Mouse (Mus musculus): Measurements from ENCODE around the gene Gnai1. TPM values are rescaled to one million over a fixed set of nuclear protein-coding genes. Genes with fewer than 3 reads are reported as not detected.
"Not testable (repeated sequence)": the region's sequence is repeated elsewhere in the genome, so short reads cannot be mapped to it uniquely, and the experiment has no call there.

Gene Gnai1
- not detected for polyA plus RNA-seq (2017; shearing (Covaris generic))

DNA sequence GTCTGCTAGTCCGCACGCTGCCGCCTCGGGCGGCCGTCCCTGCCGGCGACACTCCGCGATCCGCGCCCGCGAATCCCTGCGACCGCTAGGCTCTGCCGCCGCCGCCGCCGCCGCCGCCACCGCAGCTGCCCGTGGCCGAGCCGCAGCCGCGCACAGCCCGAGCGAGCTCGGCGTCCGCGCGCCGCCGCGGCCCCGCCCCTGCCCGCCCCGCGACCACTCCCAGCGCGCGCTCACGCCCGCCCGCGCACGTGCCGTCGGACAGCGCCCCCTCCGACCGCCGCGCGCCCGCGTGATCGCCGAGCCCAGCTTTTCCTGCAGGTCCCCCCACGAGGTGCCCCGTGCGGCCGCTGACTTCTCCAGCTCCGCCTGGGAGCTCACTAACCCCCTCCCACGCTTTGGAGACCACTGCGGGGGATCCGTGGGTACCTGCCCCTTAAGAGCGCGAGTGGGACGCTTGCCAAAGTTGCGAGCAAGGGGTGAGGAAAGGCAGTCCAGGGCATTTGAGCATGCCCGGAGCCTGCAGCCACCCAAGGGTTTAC, at the start of gene Gnai1:
Gene Gnai1, minus strand, starts transcription at position 75 of the 539 bp plus-strand sequence.
- ATAC-seq = no peak

- ATAC-seq = no peak
These were observed 7.7 kb upstream of the Gnai1 start for GRCm38 (mm10) chr5:18367864-18368263.

GRCm38 (mm10) chr5:18365460-18365859, 5.3 kb upstream of the Gnai1 start:
- ATAC-seq = no peak

- no peak for ATAC-seq
These were observed 801 bp upstream of the Gnai1 start for GRCm38 (mm10) chr5:18360956-18361355.

DNA sequence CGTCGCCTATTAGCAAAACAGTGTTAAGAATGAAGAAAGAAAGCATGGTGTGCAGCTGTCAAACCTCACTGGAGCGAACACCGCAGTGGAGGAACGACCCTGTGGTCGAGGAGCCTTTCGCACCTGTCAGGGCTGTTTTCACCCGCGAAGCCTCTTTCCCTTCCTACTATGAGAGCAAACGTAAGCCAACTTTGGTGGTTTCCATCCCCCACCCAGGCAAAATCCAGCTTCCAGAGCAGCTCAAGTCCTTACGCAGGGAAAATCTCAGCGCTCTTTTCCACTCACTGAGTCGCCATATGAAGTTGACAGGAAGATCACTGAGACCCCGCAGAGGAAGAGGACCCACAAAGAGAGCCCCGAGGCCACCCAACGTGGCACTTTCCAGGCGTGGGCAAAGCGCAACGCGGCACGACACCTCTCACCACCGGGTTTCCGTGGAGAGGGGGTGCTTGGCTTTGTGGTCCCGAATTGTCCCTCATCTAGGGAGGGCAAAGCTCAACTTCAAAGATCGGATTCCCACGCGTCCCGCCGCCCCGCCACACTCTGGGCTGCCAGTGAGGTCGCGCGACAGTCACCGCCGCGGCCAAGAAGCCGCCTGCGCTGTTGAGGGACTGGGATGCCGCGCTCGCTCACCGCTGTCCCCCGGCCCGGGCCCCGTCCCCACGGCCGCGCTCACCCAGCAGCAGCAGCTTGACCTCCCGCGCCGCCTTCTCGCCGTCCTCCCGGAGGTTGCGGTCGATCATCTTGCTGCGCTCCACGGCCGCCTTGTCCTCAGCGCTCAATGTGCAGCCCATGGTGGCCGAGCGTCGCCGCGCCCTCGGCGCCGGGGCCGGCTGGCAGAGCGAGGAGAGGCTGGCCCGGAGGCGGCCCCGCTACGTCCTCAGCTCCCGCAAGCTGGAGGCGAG, 527 bp downstream of the Gnai1 start:
- no peak for ATAC-seq

DNA sequence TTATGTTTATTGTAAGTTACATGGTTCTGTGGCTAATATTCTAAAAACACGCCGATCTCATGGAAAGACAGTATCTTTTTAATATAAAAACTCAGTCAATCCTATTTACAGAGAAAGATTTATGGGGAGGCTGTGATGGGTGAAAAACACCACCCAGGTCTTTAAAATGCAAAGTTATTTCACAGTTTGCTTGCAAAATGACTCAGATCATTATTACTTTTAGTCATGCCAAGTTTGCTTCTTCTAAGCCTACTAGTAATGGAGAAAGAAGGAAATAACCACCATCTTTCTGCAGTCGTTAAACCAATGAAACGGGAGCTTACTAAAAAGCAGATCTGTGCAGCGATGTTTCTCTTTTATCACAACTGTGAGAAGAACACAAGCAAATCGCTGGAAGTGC, 1.4 kb downstream of the Gnai1 start:
- no peak for ATAC-seq

DNA sequence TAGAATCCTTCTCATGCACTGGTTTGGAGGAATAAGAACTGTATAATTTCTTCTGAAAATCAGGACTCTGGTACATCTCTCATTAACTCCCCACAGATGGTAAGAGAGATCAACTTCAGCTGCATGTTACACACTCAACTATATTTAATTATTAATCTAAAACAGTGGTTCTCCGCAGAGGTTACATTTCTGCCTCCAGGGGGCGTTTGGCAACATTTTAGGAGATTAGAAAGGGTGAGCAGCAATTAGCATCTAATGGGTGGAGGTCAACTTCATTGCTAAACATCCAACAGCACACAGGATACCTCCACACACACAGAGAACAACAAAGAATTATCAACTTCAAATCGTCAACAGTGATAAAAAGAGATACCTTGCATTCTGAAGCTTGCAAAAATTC, 2.0 kb downstream of the Gnai1 start:
- ATAC-seq = no peak

- ATAC-seq = no peak
These were observed 12.9 kb downstream of the Gnai1 start for GRCm38 (mm10) chr5:18347297-18347696.

DNA sequence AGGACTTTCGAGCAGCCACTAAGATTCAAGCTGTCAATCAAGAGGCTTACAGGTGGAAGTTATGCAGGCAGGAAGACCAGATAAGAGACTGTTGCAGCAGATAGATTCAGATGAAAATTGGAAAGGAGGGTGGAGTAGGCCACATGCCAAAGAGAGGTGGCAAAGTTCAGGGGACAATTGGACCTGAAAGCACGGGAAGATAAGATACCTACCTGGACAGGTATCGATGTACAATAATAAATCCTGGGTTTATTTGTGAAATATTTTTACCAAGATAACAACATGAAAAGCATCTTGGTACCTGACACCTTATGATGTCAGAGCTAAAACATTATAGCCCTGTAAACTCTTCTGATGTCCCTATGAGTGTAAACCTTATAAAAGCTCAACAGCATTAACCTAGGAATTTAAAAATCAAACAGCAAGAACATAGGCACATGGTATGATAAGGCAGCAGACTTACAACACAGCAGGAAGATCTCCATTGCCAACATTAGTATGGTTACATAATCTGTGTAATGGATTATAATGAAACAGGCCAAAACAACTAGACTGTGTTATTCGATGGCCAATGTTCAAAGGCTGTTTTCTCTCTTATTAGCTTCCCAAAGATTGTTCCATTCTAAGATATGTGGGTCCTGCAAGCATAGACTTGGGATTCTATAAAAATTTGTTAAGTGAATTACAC, 16.6 kb downstream of the Gnai1 start:
- no peak for ATAC-seq

DNA sequence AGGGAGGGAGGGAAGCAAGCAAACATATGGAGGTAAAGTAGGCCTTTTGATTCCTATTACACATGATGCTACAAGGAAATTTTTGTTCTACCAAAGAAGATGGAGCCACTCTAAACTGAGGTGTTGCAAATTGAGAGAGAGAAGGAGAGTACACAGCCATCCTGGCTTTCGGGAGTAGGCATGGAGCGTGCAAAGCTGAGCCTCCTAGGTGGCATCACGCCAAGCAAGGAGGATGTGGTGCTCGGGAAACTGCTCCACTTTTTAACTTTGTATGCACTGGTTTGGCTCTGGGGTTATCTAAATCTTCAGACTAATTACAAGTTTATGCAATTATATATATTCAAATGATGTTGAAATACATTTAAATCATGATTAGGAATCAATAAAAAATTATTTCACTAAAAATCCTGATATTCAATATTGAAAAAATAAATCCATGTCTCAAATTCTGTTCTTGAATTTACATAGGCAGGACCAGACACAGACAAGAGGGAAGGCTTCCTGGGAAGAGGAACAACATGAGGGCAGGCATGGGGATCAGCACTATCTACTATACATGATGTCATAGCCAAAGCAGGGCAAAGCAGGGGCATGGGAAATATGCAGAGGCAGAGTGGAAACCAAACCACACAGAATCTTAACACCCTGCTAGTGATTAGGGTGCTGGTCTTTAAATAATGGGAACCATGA, 17.2 kb downstream of the Gnai1 start:
- ATAC-seq = no peak

GRCm38 (mm10) chr5:18341876-18342275, 18.3 kb downstream of the Gnai1 start:
- not testable (repeated sequence) for ATAC-seq

DNA sequence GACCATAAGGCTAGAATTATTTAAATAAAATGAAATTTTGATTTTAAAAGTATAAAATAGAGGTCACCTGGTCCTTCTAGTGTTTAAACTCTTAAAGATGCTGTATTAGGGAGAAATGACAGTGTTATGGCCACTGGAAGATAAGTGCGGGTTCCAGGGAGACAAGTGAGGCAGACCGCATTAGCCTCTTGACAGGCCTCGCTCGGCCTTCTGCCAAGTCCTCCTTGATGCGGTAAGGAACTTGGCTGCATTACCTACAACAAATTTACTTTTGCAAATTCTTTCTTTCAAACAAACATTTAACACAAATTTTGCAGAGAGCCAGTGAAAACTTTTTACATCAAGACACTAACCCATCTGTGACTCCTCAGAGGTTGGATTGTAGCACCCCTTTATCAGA, 27.9 kb downstream of the Gnai1 start:
- no peak for ATAC-seq

DNA sequence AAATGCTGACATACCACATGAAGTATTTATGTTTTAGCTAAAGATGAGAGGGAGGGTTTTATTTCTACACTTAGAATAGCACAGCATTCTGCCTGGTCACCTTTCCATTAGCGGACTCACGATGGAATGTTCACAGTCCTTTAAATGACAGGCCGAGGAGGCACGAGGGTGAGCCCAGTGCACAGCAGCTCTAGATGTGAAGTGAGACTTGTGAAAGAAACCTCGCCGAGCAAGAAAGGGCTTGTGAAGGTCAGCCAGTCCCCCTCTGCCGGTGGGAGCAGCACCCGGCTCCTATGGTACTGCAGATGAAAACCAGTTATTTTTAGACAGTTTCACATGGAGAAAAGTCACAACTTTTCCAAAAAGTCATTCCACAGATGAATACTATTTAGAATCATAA, 29.4 kb downstream of the Gnai1 start:
- ATAC-seq = no peak

GRCm38 (mm10) chr5:18326159-18326558, 34.0 kb downstream of the Gnai1 start:
- ATAC-seq = no peak

GRCm38 (mm10) chr5:18323534-18323933, 36.6 kb downstream of the Gnai1 start:
- no peak for ATAC-seq

GRCm38 (mm10) chr5:18321661-18322060, 38.5 kb downstream of the Gnai1 start:
- ATAC-seq = no peak

DNA sequence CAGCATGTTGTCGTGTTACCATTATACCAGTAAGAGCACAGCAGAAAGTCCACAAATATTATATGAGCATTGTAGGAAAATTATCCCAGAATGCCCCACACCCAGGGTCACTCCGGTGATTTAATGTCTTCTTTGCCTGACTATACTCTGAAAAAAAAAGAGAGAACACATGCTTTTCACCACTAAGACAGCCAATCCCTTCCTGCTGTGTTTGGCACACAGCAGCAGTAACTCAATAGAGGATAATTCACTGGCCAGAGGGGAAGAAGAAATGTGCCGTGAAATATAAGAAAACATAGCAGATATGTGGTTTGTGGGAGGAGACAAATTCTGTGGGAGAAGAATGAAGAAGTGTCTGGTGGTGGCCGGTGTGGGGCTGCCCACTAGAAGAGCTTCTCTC, 41.3 kb downstream of the Gnai1 start:
- no peak for ATAC-seq

DNA sequence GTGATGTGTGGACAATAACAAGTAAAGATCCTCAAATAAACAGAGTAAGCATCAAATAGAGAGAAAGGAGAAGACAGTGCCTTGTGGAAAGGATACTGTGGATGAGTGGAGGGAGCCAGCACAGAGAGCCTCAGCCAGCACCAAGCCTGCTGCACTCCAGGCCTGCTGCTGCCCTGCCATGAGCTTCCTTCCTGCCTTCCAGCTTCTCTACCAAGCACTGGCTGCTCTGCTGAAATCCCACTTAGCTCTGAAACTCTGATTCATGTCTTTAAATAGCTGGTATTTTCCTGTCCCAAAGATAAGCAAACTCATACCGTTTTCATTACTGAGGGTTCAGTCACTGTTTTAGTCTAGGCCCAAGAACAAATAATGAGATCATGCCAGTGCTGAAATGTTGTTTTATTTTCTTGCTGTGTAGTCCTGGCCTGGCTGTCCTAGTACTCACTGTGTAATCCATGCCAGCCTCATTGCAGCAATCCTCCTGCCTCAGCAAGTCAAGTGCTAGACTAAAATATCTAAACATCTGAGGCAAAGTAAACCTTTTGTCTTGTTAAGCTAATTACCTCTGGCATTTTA, 52.8 kb downstream of the Gnai1 start:
- no peak for ATAC-seq

- ATAC-seq = no peak
These were observed 63.6 kb downstream of the Gnai1 start for GRCm38 (mm10) chr5:18296584-18296983.

GRCm38 (mm10) chr5:18292744-18293143, 67.4 kb downstream of the Gnai1 start:
- no peak for ATAC-seq

DNA sequence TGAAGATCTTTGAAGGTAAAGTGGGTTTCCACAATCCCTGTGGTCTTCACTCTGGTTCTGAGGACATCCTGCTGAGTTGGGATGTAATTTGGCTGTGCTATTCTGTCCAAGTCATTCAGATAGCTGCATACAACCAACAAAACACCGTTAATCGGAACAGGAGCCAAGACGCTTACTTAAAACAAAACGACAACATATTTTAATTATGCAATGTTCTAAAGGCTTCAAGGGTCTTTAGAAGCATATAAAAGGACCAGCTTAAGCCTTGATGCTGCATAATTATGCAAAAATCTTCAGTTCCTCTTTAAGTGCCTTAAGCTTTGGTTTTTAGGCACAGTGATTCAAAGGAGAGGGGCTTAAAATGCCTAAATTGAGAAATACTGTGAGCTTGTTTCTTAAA, 70.6 kb downstream of the Gnai1 start:
- ATAC-seq = no peak

DNA sequence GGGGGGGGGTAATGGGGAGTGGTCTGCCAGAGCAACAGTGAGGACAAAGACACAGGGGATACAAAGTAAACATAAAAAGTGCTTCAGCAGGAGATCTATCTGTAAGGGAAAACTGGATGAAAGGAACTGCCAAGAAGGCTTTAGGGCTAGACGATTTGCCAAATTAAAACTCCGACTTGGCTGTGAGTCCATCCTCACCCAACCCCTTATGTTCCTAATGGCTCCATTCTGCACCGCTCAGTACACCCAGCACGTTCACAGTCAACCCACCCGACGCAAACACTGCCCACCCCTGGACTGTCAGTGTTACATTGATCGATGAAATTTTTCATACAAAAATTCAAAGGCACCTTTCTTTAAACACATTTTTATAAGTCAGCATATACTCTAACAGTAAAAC, 71.5 kb downstream of the Gnai1 start:
- no peak for ATAC-seq

GRCm38 (mm10) chr5:18288079-18288478, 72.1 kb downstream of the Gnai1 start:
- ATAC-seq = no peak
